Mouse (Mus musculus) testis, postnatal 14 days (tissue): ENCODE measurements around the gene Ptges2.

ENCODE experiments used
- DNase-seq: peaks from one replicate; pipeline ENCODE4 v3.0.0; 2021; ENCODE audit warnings: low spot score

Gene Ptges2

DNA sequence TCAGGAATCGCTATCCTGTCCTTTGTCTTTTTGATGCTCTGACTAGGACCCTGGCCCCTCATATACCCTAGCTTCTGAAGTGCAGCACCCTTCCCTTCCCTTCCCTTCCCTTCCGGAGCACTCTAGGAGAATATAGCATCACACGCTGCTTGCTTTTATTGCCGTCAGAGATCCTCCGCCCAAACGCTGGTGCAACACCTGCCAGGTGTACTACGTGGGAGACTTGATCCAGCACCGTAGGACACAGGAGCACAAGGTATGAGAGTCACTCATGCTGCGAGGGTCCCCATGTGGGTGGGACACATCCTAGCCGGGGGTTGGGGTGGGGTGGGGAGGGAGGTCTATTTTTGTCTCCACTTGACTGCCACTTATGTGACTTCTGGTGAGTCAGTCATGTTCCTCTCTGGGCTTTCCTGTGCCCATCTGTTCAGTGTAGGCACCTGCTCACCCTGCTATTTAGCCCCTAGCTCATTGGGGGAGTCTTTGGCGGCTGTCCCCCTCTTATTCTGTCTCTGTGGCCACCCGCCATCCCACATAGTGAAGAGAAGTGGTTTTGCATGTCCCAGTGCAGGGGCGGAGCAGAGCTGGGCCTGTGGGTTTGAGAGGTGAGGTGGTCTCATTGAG is 20.3 kb upstream of the Ptges2 start:
- DNase-seq = no peak

DNA sequence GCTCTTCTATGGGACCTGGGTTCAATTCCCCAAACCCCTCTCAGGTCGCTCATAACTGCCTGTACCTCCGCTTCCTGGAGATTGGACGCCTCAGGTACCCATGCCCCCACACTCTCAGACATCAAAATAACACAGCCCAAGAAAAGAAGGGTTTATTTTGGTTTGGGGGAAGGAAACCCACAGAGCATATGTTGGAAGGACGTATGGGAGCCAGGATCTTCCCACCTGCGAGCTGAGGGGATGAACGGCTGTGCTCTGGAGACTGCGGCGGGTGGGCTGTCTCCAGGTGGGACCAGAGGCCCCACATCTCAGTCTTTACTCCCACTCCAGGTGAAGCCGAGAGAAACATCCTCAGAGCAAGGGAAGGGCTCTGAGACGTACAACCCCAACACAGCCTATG is 18.7 kb upstream of the Ptges2 start:
- DNase-seq = no peak

- no peak for DNase-seq
These were observed 15.6 kb upstream of the Ptges2 start for GRCm38 (mm10) chr2:32380001-32380500.

DNA sequence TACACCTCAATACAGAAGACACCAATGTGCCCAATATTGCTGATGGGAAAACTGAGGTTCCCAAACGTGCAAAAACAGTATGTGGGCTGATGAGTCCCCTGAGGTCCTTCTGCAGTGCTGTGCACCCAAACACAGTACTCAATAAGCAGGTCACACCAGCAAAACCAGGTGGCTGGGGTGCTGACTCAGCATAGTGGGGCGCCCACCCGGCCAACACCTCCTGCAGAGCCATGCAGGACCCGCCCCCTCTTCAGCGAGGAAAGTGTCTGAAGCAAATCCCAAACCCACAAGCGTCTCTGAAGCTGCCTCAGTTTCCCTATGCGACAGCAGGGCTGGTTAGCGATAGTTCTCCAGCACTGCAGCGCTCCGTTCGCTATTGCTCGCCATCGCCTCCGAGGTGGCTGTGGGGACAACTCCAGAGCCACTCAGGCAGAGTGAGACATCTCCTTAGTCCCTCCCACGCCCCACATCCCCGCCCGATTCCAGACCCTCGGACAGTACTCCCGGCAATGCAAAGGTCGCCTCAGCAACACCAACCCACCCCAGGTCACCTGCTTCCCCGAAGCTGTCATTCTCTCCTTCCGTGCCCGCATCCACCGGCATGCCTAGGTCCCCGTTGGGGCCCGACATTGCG is 14.4 kb upstream of the Ptges2 start:
- DNase-seq = peak; percentile 46

DNA sequence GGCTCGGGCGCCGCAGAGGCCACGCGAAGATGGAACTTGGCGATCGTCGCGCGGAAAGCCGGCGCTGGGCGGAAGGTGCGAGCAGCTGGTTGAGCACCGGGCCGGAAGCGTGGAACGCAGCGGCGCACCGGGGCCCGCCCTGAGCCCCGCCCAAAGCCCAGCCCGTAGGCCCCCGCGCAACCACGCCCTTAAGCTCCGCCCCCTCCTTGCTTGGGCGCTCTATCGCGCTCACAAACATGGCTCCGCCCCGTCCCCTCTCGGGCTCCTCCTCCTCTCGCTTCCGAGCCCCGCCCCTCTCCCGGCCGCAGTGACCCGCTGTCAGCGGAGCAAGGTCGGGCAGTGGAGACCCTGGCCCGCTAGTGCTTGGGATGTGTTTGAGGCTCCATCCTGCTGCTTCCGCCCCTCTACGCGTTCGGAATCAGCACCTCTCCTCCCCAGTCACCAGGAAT is 13.9 kb upstream of the Ptges2 start, which contains the start of gene 1110008P14Rik:
TSS of gene 1110008P14Rik (minus strand) at position 164 of the 449 bp plus-strand sequence.
- DNase-seq = peak; percentile 92

DNA sequence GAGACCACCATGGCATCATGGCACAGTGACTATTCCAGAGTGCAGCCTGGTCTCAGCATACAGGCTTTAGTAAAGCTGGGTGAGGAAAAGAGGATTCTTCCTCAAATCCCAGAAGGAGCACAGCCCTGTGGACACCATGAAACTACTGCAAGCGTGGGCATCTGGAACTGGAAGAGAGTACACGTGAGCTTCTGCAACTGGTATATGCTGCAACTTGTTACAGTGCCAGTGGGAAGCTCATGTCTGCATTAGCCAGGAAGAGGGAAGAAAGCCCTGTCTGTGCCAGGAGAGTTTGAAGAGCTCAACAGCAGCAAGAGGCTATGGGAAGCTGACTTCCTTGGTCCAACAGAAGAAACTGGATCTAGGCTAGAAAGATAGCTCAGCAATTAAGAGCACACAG is 13.0 kb upstream of the Ptges2 start:
- no peak for DNase-seq

GRCm38 (mm10) chr2:32387706-32388490 is 7.8 kb upstream of the Ptges2 start, which contains the start of gene Lcn2:
TSS of gene Lcn2 (minus strand) at chr2:32388252.
- no peak for DNase-seq

- no peak for DNase-seq
These were observed 6.5 kb upstream of the Ptges2 start for GRCm38 (mm10) chr2:32389157-32389556.

GRCm38 (mm10) chr2:32390871-32391270 is 4.8 kb upstream of the Ptges2 start:
- DNase-seq = no peak

DNA sequence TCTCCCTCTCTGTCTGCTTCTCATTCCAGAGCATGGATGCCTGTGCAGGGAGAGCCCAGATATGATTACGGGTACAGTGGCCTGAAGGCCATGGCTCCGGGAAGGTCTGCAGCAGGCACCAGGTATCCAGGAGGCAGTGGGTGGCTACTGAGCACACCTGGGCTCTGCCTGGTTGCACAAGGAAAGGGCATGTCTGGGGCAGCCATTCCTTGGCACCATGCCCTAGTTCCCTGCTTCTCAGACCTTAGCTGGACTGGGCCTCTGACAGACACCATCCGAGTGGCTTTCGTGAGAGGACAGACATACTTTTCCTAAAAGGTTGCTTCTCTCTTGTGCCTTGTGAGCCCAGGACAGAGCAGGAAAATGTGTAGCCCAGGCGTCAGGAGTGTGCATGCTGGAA is 3.6 kb upstream of the Ptges2 start:
- DNase-seq = no peak

GRCm38 (mm10) chr2:32394973-32395372 is 723 bp upstream of the Ptges2 start:
- no peak for DNase-seq

- peak; percentile 92 for DNase-seq
These were observed 388 bp downstream of the Ptges2 start for GRCm38 (mm10) chr2:32395946-32396621.

DNA sequence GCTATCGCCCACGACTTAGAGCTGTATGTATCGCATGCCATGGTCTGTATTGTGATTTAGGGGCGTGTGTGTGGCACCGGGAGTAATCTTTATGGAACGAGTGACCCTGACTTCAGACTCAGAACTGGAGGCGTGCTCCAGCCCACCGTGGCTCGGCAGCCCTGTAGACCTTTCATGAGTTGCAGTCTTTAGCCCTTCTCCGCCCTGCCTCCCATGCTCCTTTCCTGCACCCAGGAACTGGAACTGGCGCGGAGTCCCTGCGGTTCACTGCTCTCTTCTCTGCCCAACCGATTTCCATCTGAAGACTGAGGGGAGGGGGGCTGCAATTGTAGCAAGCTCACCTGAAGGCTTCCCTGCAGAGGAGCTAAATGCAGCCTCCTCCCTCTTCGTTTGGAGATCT is 999 bp downstream of the Ptges2 start:
- DNase-seq = no peak

- peak; percentile 84 for DNase-seq
These were observed 9.0 kb downstream of the Ptges2 start for GRCm38 (mm10) chr2:32404663-32405062.

- DNase-seq = no peak
These were observed 11.6 kb downstream of the Ptges2 start for GRCm38 (mm10) chr2:32407144-32407824.

- DNase-seq = no peak
These were observed 13.0 kb downstream of the Ptges2 start for GRCm38 (mm10) chr2:32408429-32409424.

GRCm38 (mm10) chr2:32411407-32411806 is 15.7 kb downstream of the Ptges2 start:
- no peak for DNase-seq

- DNase-seq = no peak
These were observed 17.2 kb downstream of the Ptges2 start for GRCm38 (mm10) chr2:32412742-32413531.

- DNase-seq = no peak
These were observed 18.2 kb downstream of the Ptges2 start for GRCm38 (mm10) chr2:32413936-32414335.
